Comparison of ENCODE assay signal across 31 mouse cellular contexts in the genomic region with DNA sequence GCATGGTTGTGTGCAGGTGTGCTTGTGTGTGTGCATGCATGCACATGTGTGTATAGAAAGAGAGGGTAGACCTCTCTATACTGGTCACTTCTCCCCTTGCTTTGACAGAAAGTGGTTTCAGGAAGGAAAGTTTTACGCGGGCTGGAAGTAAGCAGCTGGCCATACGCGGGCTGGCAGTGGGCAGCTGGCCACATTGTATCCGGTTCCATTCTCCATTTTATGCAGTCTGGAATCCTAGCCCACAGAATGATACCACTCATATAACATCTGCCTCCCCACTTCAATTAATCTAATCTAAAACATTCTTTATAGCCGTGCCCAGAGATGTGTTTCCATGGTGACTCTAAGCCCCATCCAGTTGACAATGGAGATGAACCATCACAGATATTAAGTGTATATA.
A peak's percentile ranks its signal among the peaks of the same experiment; 100 is the strongest.
DNase-seq lines count a peak whose midpoint lies in the region; ATAC-seq and TF ChIP-seq lines count a peak whose summit lies in the region.
"Had no signal": no experiment of that assay in that cellular context is flagged by ENCODE, and none has a peak within 500 bp of the region (broad histone marks: within the 10 kb centered on the region; RNA-seq: fewer than 3 reads in every experiment).

No protein-coding gene starts in this region.

- peak; percentile 20 for DNase-seq in forebrain, embryonic 14.5 days (ENCODE audit: low spot score)
- no peak for DNase-seq in forebrain, embryonic 11.5 days (ENCODE audit: low spot score)
- peak; percentile 36 for DNase-seq in heart, adult 11 months
- no peak for DNase-seq in heart, postnatal 25 days (ENCODE audit: low spot score)
- DNase-seq in midbrain, embryonic 11.5 days (ENCODE audit: low spot score, missing footprints) = peak; percentile 47
- DNase-seq: adrenal gland, postnatal 10 days; adrenal gland, postnatal 36 days; B cell, adult 2 months; cerebellum, adult 11 months; cerebellum, adult 2 months; cerebellum, adult 9-11 months; cerebellum, postnatal 36 days; embryo, embryonic 11 days; gastrocnemius, postnatal 36 days; heart, adult 18-20 months; heart, postnatal 10 days; heart, postnatal 4 days had no signal

- no peak overlapping the region for H3K4me3 ChIP-seq in forebrain, embryonic 14.5 days (ENCODE audit: low read depth, low read length)
- no peak overlapping the region for H3K4me3 ChIP-seq in forebrain, embryonic 11.5 days (ENCODE audit: low read depth, low read length)
- H3K4me3 ChIP-seq in midbrain, embryonic 11.5 days (ENCODE audit: low read depth, low read length) = no peak overlapping the region
- H3K4me3 ChIP-seq in midbrain, embryonic 15.5 days = no peak overlapping the region
- H3K4me3 ChIP-seq in myocyte = no peak overlapping the region
- H3K4me3 ChIP-seq: embryonic facial prominence, embryonic 15.5 days; forebrain, embryonic 12.5 days; heart, embryonic 12.5 days; heart, embryonic 15.5 days had no signal

- H3K9me3 ChIP-seq in forebrain, embryonic 14.5 days (replicated peaks; ENCODE audit: control insufficient read depth, low read length) = no peaks in the 10 kb centered on the region
- no peaks in the 10 kb centered on the region for H3K9me3 ChIP-seq in forebrain, embryonic 11.5 days (ENCODE audit: control insufficient read depth, low read length)
- H3K9me3 ChIP-seq in midbrain, embryonic 11.5 days (ENCODE audit: control insufficient read depth, low read length) = no peaks in the 10 kb centered on the region
- H3K9me3 ChIP-seq in midbrain, embryonic 15.5 days = no peaks in the 10 kb centered on the region
- H3K9me3 ChIP-seq: embryonic facial prominence, embryonic 15.5 days; forebrain, embryonic 12.5 days; heart, embryonic 12.5 days; heart, embryonic 15.5 days had no signal

- no peak overlapping the region for H3K9ac ChIP-seq in forebrain, embryonic 14.5 days (ENCODE audit: low read length)
- H3K9ac ChIP-seq in forebrain, embryonic 11.5 days (ENCODE audit: low read length) = no peak overlapping the region
- no peak overlapping the region for H3K9ac ChIP-seq in midbrain, embryonic 11.5 days (ENCODE audit: low read length)
- no peak overlapping the region for H3K9ac ChIP-seq in midbrain, embryonic 15.5 days
- H3K9ac ChIP-seq: embryonic facial prominence, embryonic 15.5 days; forebrain, embryonic 12.5 days; heart, embryonic 12.5 days; heart, embryonic 15.5 days; hindbrain, embryonic 14.5 days had no signal

- H3K79me2 ChIP-seq in myocyte (ENCODE audit: control insufficient read depth, insufficient read depth) = no peaks in the 10 kb centered on the region

- H3K27me3 ChIP-seq in forebrain, embryonic 14.5 days (replicated peaks; ENCODE audit: control insufficient read depth, insufficient read depth, low read length) = no peaks in the 10 kb centered on the region
- no peaks in the 10 kb centered on the region for H3K27me3 ChIP-seq in forebrain, embryonic 11.5 days (ENCODE audit: control insufficient read depth, insufficient read depth, low read length)
- H3K27me3 ChIP-seq in midbrain, embryonic 11.5 days (ENCODE audit: control insufficient read depth, insufficient read depth, low read length) = no peaks in the 10 kb centered on the region
- H3K27me3 ChIP-seq in midbrain, embryonic 15.5 days (replicated peaks) = no peaks in the 10 kb centered on the region
- H3K27me3 ChIP-seq in myocyte (ENCODE audit: control insufficient read depth, insufficient read depth, insufficient read length) = no peaks in the 10 kb centered on the region
- H3K27me3 ChIP-seq: CH12.LX; embryonic facial prominence, embryonic 15.5 days; forebrain, embryonic 12.5 days; heart, embryonic 15.5 days had no signal

- no peak for ATAC-seq in forebrain, embryonic 14.5 days
- no peak for ATAC-seq in forebrain, embryonic 11.5 days (replicated peaks; ENCODE audit: low FRiP score)
- no peak for ATAC-seq in midbrain, embryonic 11.5 days (ENCODE audit: low FRiP score)
- no peak for ATAC-seq in midbrain, embryonic 15.5 days (replicated peaks)
- ATAC-seq: forebrain, embryonic 16.5 days; hindbrain, postnatal 0 days; inflammation-experienced regulatory T-cells, adult 6 months; intestine, embryonic 16.5 days; Patski had no signal

- intact Hi-C loops in heart, postnatal 25 days (cut with DNase I) = no loop called here

- no peak overlapping the region for H3K27ac ChIP-seq in forebrain, embryonic 14.5 days (ENCODE audit: low read depth, low read length)
- H3K27ac ChIP-seq in forebrain, embryonic 11.5 days (ENCODE audit: low read depth, low read length) = no peak overlapping the region
- H3K27ac ChIP-seq in midbrain, embryonic 11.5 days (ENCODE audit: low read depth, low read length) = no peak overlapping the region
- no peak overlapping the region for H3K27ac ChIP-seq in midbrain, embryonic 15.5 days
- H3K27ac ChIP-seq: embryonic facial prominence, embryonic 15.5 days; forebrain, embryonic 12.5 days; heart, embryonic 15.5 days; hindbrain, embryonic 14.5 days; hindbrain, postnatal 0 days had no signal

- H3K36me3 ChIP-seq in forebrain, embryonic 14.5 days (ENCODE audit: control insufficient read depth, insufficient read depth, low read length) = no peaks in the 10 kb centered on the region
- H3K36me3 ChIP-seq in forebrain, embryonic 11.5 days (ENCODE audit: control insufficient read depth, insufficient read depth, low read length) = no peaks in the 10 kb centered on the region
- H3K36me3 ChIP-seq in midbrain, embryonic 11.5 days (ENCODE audit: control insufficient read depth, insufficient read depth, low read length) = no peaks in the 10 kb centered on the region
- no peaks in the 10 kb centered on the region for H3K36me3 ChIP-seq in midbrain, embryonic 15.5 days (replicated peaks)
- no peaks in the 10 kb centered on the region for H3K36me3 ChIP-seq in myocyte (ENCODE audit: control insufficient read depth, insufficient read depth)
- H3K36me3 ChIP-seq: embryonic facial prominence, embryonic 15.5 days; forebrain, embryonic 12.5 days; G1E; heart, embryonic 12.5 days; heart, embryonic 15.5 days had no signal

- H3K4me1 ChIP-seq in forebrain, embryonic 14.5 days (ENCODE audit: control insufficient read depth, insufficient read depth, low read length) = no peaks in the 10 kb centered on the region
- H3K4me1 ChIP-seq in forebrain, embryonic 11.5 days (replicated peaks; ENCODE audit: control insufficient read depth, insufficient read depth, low read length) = no peaks in the 10 kb centered on the region
- H3K4me1 ChIP-seq in midbrain, embryonic 11.5 days (ENCODE audit: control insufficient read depth, insufficient read depth, low read length) = no peaks in the 10 kb centered on the region
- H3K4me1 ChIP-seq in midbrain, embryonic 15.5 days = peaks cover 6% of the 10 kb centered on the region
- H3K4me1 ChIP-seq: embryonic facial prominence, embryonic 15.5 days; forebrain, embryonic 12.5 days; heart, embryonic 12.5 days; heart, embryonic 15.5 days had no signal

- no peak overlapping the region for H3ac ChIP-seq in myocyte (ENCODE audit: control insufficient read depth, insufficient read length)

- 85% methylated on average over 6 of the region's 6 CpGs for WGBS in forebrain, embryonic 14.5 days
- WGBS in forebrain, embryonic 11.5 days = 91% methylated on average over 6 of the region's 6 CpGs
- WGBS in midbrain, embryonic 11.5 days = 84% methylated on average over 6 of the region's 6 CpGs
- WGBS in midbrain, embryonic 15.5 days = 80% methylated on average over 6 of the region's 6 CpGs

- no peak for TF ChIP-seq POLR2A in myocyte (IDR thresholded peaks at IDR 0.05; ENCODE audit: insufficient read length, low read depth)

- H3K4me2 ChIP-seq in forebrain, embryonic 14.5 days (ENCODE audit: low read length) = no peak overlapping the region
- H3K4me2 ChIP-seq in forebrain, embryonic 11.5 days (ENCODE audit: low read depth, low read length, severe bottlenecking) = no peak overlapping the region
- H3K4me2 ChIP-seq in midbrain, embryonic 11.5 days = no peak overlapping the region
- H3K4me2 ChIP-seq in midbrain, embryonic 15.5 days = no peak overlapping the region
- H3K4me2 ChIP-seq in myocyte (ENCODE audit: low read depth) = no peak overlapping the region
- H3K4me2 ChIP-seq: embryonic facial prominence, embryonic 15.5 days; forebrain, embryonic 12.5 days; heart, embryonic 12.5 days; heart, embryonic 15.5 days; hindbrain, embryonic 14.5 days had no signal

TF ChIP-seq in myocyte, 11 proteins besides CTCF, POLR2A, EP300 and RAD21:
- TF ChIP-seq USF1 (IDR thresholded peaks at IDR 0.05; ENCODE audit: low read depth) = no peak
- TF ChIP-seq TCF12 (IDR thresholded peaks at IDR 0.05; ENCODE audit: insufficient read depth, poor library complexity, severe bottlenecking) = no peak
- no peak for TF ChIP-seq REST (IDR thresholded peaks at IDR 0.05; ENCODE audit: insufficient read depth, insufficient read length)
- peak in 2 of 3 experiments; percentile 60 to 63 for TF ChIP-seq MYOD1 (IDR thresholded peaks at IDR 0.05; ENCODE audit: control insufficient read depth in 1 of 3, insufficient read length in 2 of 3, low read depth in 2 of 3)
- no peak for TF ChIP-seq MYOG (IDR thresholded peaks at IDR 0.05; ENCODE audit: control insufficient read depth in 1 of 3, insufficient read depth in 1 of 3, insufficient read length in 2 of 3, low read depth in 2 of 3)

Comparison
In these comparisons a context has a peak if more than half of its experiments do, and no peak if none do; other contexts are left out.
1. DNase-seq: peak in forebrain, embryonic 14.5 days (single experiment), heart, adult 11 months (single experiment) and midbrain, embryonic 11.5 days (single experiment); none in forebrain, embryonic 11.5 days (single experiment) and heart, postnatal 25 days (single experiment).